Mouse (Mus musculus): ENCODE results near the gene Fam133b. TPM values are rescaled to one million over a fixed set of nuclear protein-coding genes. Genes with fewer than 3 reads are reported as not detected.
A peak's percentile ranks its signal among the peaks of the same experiment; 100 is the strongest.

The Fam133b gene
- polyA plus RNA-seq, 1 experiment from 2014 or later: 18.7 TPM

GRCm38 (mm10) chr5:3579066-3579465 lies 35.4 kb downstream of the Fam133b start:
- Histone ChIP-seq H3K4me2 (ENCODE audit: low read depth, low read length) (no peak overlapping the region), H3K36me3 (ENCODE audit: control insufficient read depth, insufficient read depth, low read length) (peaks cover 33% of the 10 kb centered on the region), H3K4me1 (ENCODE audit: control insufficient read depth, insufficient read depth, low read length) (no peaks in the 10 kb centered on the region), H3K4me3 (ENCODE audit: low read length) (no peak overlapping the region), H3K27ac (ENCODE audit: low read length) (no peak overlapping the region), H3K9me3 (ENCODE audit: control insufficient read depth, low read length) (peaks cover 6% of the 10 kb centered on the region; the same call in 1 of the 2 replicates), H3K9ac (ENCODE audit: low read depth, low read length) (no peak overlapping the region), H3K27me3 (replicated peaks; ENCODE audit: control insufficient read depth, insufficient read depth, low read length) (no peaks in the 10 kb centered on the region)
- 94% methylated on average over 7 of the region's 7 CpGs for WGBS
- ATAC-seq: no peak

GRCm38 (mm10) chr5:3595693-3596398 lies 52.2 kb downstream of the Fam133b start, which contains the start of gene Pex1:
Gene Pex1 (plus strand): TSS chr5:3596066.
- Histone ChIP-seq H3K4me3 (ENCODE audit: low read length) (peak within 1 kb of the TSS; percentile 68), H3K9me3 (ENCODE audit: control insufficient read depth, low read length) (no peaks in the 10 kb centered on the region), H3K27ac (ENCODE audit: low read length) (peak within 1 kb of the TSS; percentile 67), H3K4me1 (ENCODE audit: control insufficient read depth, insufficient read depth, low read length) (peaks cover 12% of the 10 kb centered on the region), H3K36me3 (ENCODE audit: control insufficient read depth, insufficient read depth, low read length) (no peaks in the 10 kb centered on the region; the same call in 1 of the 2 replicates), H3K9ac (ENCODE audit: low read depth, low read length) (peak within 1 kb of the TSS; percentile 82), H3K4me2 (ENCODE audit: low read depth, low read length) (peak within 1 kb of the TSS; percentile 92), H3K27me3 (replicated peaks; ENCODE audit: control insufficient read depth, insufficient read depth, low read length) (no peaks in the 10 kb centered on the region)
- peak; percentile 98 for ATAC-seq
- WGBS: under 1% methylated on average over 50 of the region's 50 CpGs

GRCm38 (mm10) chr5:3596399-3596766 lies 52.8 kb downstream of the Fam133b start, which contains the start of gene Rbm48:
Gene Rbm48 (minus strand): TSS chr5:3596585.
- H3K27ac ChIP-seq (ENCODE audit: low read length): peak within 1 kb of the TSS; percentile 67
- peak; percentile 87 for ATAC-seq
- WGBS: under 1% methylated on average over 31 of the region's 31 CpGs
- H3K9ac ChIP-seq (ENCODE audit: low read depth, low read length): peak within 1 kb of the TSS; percentile 82
- H3K4me2 ChIP-seq (ENCODE audit: low read depth, low read length): peak within 1 kb of the TSS; percentile 92
- H3K4me1 ChIP-seq (ENCODE audit: control insufficient read depth, insufficient read depth, low read length): peaks cover 12% of the 10 kb centered on the region
- H3K27me3 ChIP-seq (replicated peaks; ENCODE audit: control insufficient read depth, insufficient read depth, low read length): no peaks in the 10 kb centered on the region
- peak within 1 kb of the TSS; percentile 68 for H3K4me3 ChIP-seq (ENCODE audit: low read length)
- no peaks in the 10 kb centered on the region; the same call in 1 of the 2 replicates for H3K36me3 ChIP-seq (ENCODE audit: control insufficient read depth, insufficient read depth, low read length)
- H3K9me3 ChIP-seq (ENCODE audit: control insufficient read depth, low read length): no peaks in the 10 kb centered on the region

GRCm38 (mm10) chr5:3597171-3597570 lies 53.5 kb downstream of the Fam133b start:
- peak overlapping the region; percentile 73 for H3K4me2 ChIP-seq (ENCODE audit: low read depth, low read length)
- no peak for ATAC-seq
- H3K9ac ChIP-seq (ENCODE audit: low read depth, low read length): peak overlapping the region; percentile 82; the same call in 1 of the 2 replicates
- peak overlapping the region; percentile 68 for H3K4me3 ChIP-seq (ENCODE audit: low read length)
- peaks cover 12% of the 10 kb centered on the region for H3K4me1 ChIP-seq (ENCODE audit: control insufficient read depth, insufficient read depth, low read length)
- no peaks in the 10 kb centered on the region for H3K27me3 ChIP-seq (replicated peaks; ENCODE audit: control insufficient read depth, insufficient read depth, low read length)
- H3K27ac ChIP-seq (ENCODE audit: low read length): no peak overlapping the region
- no peaks in the 10 kb centered on the region for H3K9me3 ChIP-seq (ENCODE audit: control insufficient read depth, low read length)
- no peaks in the 10 kb centered on the region for H3K36me3 ChIP-seq (ENCODE audit: control insufficient read depth, insufficient read depth, low read length)

- Histone ChIP-seq H3K27me3 (replicated peaks; ENCODE audit: control insufficient read depth, insufficient read depth, low read length) (no peaks in the 10 kb centered on the region), H3K36me3 (ENCODE audit: control insufficient read depth, insufficient read depth, low read length) (no peaks in the 10 kb centered on the region), H3K9ac (ENCODE audit: low read depth, low read length) (no peak overlapping the region), H3K9me3 (ENCODE audit: control insufficient read depth, low read length) (no peaks in the 10 kb centered on the region), H3K4me2 (ENCODE audit: low read depth, low read length) (no peak overlapping the region), H3K4me3 (ENCODE audit: low read length) (no peak overlapping the region), H3K27ac (ENCODE audit: low read length) (no peak overlapping the region), H3K4me1 (ENCODE audit: control insufficient read depth, insufficient read depth, low read length) (peaks cover 12% of the 10 kb centered on the region)
- 90% methylated on average over 5 of the region's 5 CpGs for WGBS
- no peak for ATAC-seq
These were observed 55.1 kb downstream of the Fam133b start for GRCm38 (mm10) chr5:3598766-3599165.

- no peaks in the 10 kb centered on the region for H3K36me3 ChIP-seq (ENCODE audit: control insufficient read depth, insufficient read depth, low read length)
- WGBS: 83% methylated on average over 1 of the region's 1 CpGs
- ATAC-seq: no peak
- H3K27me3 ChIP-seq (replicated peaks; ENCODE audit: control insufficient read depth, insufficient read depth, low read length): no peaks in the 10 kb centered on the region
- no peak overlapping the region for H3K9ac ChIP-seq (ENCODE audit: low read depth, low read length)
- no peak overlapping the region for H3K4me3 ChIP-seq (ENCODE audit: low read length)
- no peaks in the 10 kb centered on the region for H3K9me3 ChIP-seq (ENCODE audit: control insufficient read depth, low read length)
- H3K27ac ChIP-seq (ENCODE audit: low read length): no peak overlapping the region
- H3K4me2 ChIP-seq (ENCODE audit: low read depth, low read length): no peak overlapping the region
- H3K4me1 ChIP-seq (ENCODE audit: control insufficient read depth, insufficient read depth, low read length): peaks cover 5% of the 10 kb centered on the region; the same call in 1 of the 2 replicates
These were observed 56.7 kb downstream of the Fam133b start for GRCm38 (mm10) chr5:3600298-3600697.

GRCm38 (mm10) chr5:3600790-3601189 lies 57.2 kb downstream of the Fam133b start:
- H3K4me3 ChIP-seq (ENCODE audit: low read length): no peak overlapping the region
- WGBS: 87% methylated on average over 3 of the region's 3 CpGs
- no peaks in the 10 kb centered on the region for H3K9me3 ChIP-seq (ENCODE audit: control insufficient read depth, low read length)
- no peaks in the 10 kb centered on the region for H3K36me3 ChIP-seq (ENCODE audit: control insufficient read depth, insufficient read depth, low read length)
- no peak for ATAC-seq
- no peak overlapping the region for H3K9ac ChIP-seq (ENCODE audit: low read depth, low read length)
- H3K27me3 ChIP-seq (replicated peaks; ENCODE audit: control insufficient read depth, insufficient read depth, low read length): no peaks in the 10 kb centered on the region
- 0 out of 2 replicates have a peak, but pooled peaks cover 2% of the 10 kb centered on the region for H3K4me1 ChIP-seq (ENCODE audit: control insufficient read depth, insufficient read depth, low read length)
- no peak overlapping the region for H3K4me2 ChIP-seq (ENCODE audit: low read depth, low read length)
- no peak overlapping the region for H3K27ac ChIP-seq (ENCODE audit: low read length)

- 95% methylated on average over 9 of the region's 9 CpGs for WGBS
- ATAC-seq: no peak
- Histone ChIP-seq H3K9ac (ENCODE audit: low read depth, low read length) (no peak overlapping the region), H3K9me3 (ENCODE audit: control insufficient read depth, low read length) (no peaks in the 10 kb centered on the region), H3K4me1 (ENCODE audit: control insufficient read depth, insufficient read depth, low read length) (no peaks in the 10 kb centered on the region), H3K4me3 (ENCODE audit: low read length) (no peak overlapping the region), H3K27me3 (replicated peaks; ENCODE audit: control insufficient read depth, insufficient read depth, low read length) (no peaks in the 10 kb centered on the region), H3K27ac (ENCODE audit: low read length) (no peak overlapping the region), H3K4me2 (ENCODE audit: low read depth, low read length) (no peak overlapping the region), H3K36me3 (ENCODE audit: control insufficient read depth, insufficient read depth, low read length) (no peaks in the 10 kb centered on the region; the same call in 1 of the 2 replicates)
These were observed 63.5 kb downstream of the Fam133b start for GRCm38 (mm10) chr5:3607114-3607513.

GRCm38 (mm10) chr5:3609241-3609640 lies 65.6 kb downstream of the Fam133b start:
- Histone ChIP-seq H3K27ac (ENCODE audit: low read length) (no peak overlapping the region), H3K27me3 (replicated peaks; ENCODE audit: control insufficient read depth, insufficient read depth, low read length) (no peaks in the 10 kb centered on the region), H3K4me3 (ENCODE audit: low read length) (no peak overlapping the region), H3K4me2 (ENCODE audit: low read depth, low read length) (no peak overlapping the region), H3K4me1 (ENCODE audit: control insufficient read depth, insufficient read depth, low read length) (no peaks in the 10 kb centered on the region), H3K36me3 (ENCODE audit: control insufficient read depth, insufficient read depth, low read length) (peaks cover 7% of the 10 kb centered on the region), H3K9ac (ENCODE audit: low read depth, low read length) (no peak overlapping the region), H3K9me3 (ENCODE audit: control insufficient read depth, low read length) (no peaks in the 10 kb centered on the region)
- 91% methylated on average over 7 of the region's 7 CpGs for WGBS
- ATAC-seq: no peak
